Mouse (Mus musculus): ENCODE results near the gene Aurkaip1.

Gene Aurkaip1

GRCm38 (mm10) chr4:155851951-155852411 is 20.9 kb downstream of the Aurkaip1 start:
- no peak for DNase-seq (ENCODE audit: low read depth, low spot score)

GRCm38 (mm10) chr4:155853421-155853820 is 22.3 kb downstream of the Aurkaip1 start:
- DNase-seq (ENCODE audit: low read depth, low spot score), result no peak

GRCm38 (mm10) chr4:155854991-155855390 is 23.9 kb downstream of the Aurkaip1 start:
- DNase-seq (ENCODE audit: low read depth, low spot score), result no peak

- DNase-seq (ENCODE audit: low read depth, low spot score), result no peak
These were observed 25.0 kb downstream of the Aurkaip1 start for GRCm38 (mm10) chr4:155856071-155856470.

- no peak for DNase-seq (ENCODE audit: low read depth, low spot score)
These were observed 25.8 kb downstream of the Aurkaip1 start for GRCm38 (mm10) chr4:155856881-155857280.

GRCm38 (mm10) chr4:155859318-155859717 is 28.2 kb downstream of the Aurkaip1 start:
- no peak for DNase-seq (ENCODE audit: low read depth, low spot score)

GRCm38 (mm10) chr4:155861787-155862186 is 30.7 kb downstream of the Aurkaip1 start:
- DNase-seq (ENCODE audit: low read depth, low spot score), result no peak

GRCm38 (mm10) chr4:155863001-155863400 is 31.9 kb downstream of the Aurkaip1 start, which contains the start of gene Tas1r3:
Gene Tas1r3 (minus strand): TSS chr4:155863362.
- DNase-seq (ENCODE audit: low read depth, low spot score), result no peak

- no peak for DNase-seq (ENCODE audit: low read depth, low spot score)
These were observed 37.7 kb downstream of the Aurkaip1 start for GRCm38 (mm10) chr4:155868614-155869298.

- DNase-seq (ENCODE audit: low read depth, low spot score), result peak; percentile 91
These were observed 38.4 kb downstream of the Aurkaip1 start, which contains the start of the genes Cptp and Ints11 for GRCm38 (mm10) chr4:155869317-155870033. Gene Cptp (minus strand): TSS chr4:155869440. Gene Ints11 (plus strand): TSS chr4:155869546.

- DNase-seq (ENCODE audit: low read depth, low spot score), result no peak
These were observed 40.3 kb downstream of the Aurkaip1 start for GRCm38 (mm10) chr4:155871404-155871803.
